Mouse (Mus musculus): ENCODE data around the gene Olfr1369-ps1. TPM values are rescaled to one million over a fixed set of nuclear protein-coding genes. Genes with fewer than 3 reads are reported as not detected.
A peak's percentile ranks its signal among the peaks of the same experiment; 100 is the strongest.
"Not testable (repeated sequence)": the region's sequence is repeated elsewhere in the genome, so short reads cannot be mapped to it uniquely, and the experiment has no call there.

Olfr1369-ps1 gene
- not detected in 2 replicates for polyA plus RNA-seq (2012; rRNA removed)

DNA sequence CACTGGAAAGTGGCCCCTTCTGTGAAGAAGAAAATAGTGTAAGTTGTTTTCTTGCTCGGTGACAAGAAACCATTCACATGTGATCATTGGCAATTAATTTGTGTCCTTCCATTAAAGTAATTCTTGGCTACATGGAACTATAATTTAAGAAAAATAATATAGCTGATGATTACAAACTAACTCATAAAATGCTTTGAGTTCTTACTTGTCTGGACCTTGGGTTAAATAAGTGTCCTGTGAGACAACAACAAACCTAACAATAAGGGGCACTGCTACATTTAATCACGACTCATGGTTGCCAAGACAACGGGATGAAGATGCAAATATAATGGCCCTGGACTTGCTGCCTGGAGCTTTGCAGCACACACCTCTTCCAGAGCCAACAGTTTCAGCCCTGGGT is at the start of gene Olfr1369-ps1:
Gene Olfr1369-ps1 (plus strand): TSS at position 301 of the 400 bp plus-strand sequence.
- DNase-seq (ENCODE audit: extremely low spot score in 1 of 2, low spot score in 1 of 2), result not testable (repeated sequence)

DNA sequence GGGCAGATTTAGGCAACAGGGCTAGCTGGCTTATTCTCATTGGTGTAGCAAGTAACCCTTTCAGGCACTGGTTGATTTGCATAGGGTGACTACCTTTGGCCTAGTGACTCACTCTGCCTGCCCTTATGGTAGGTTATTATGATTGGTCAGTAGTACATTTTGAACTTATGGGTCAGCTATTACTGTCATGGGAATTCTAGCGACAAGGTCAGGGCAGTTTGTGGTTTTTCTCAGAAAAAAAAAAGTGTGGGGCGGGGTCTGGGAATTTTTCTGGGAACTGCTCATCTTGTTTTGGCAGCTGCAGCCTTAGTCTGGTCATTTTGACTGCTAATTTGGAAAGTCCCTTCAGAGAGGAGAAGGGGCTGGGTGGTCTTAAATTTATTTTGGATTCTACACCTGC is 45.3 kb upstream of the Olfr1369-ps1 start:
- DNase-seq (ENCODE audit: extremely low spot score in 1 of 2, low spot score in 1 of 2), result no peak

DNA sequence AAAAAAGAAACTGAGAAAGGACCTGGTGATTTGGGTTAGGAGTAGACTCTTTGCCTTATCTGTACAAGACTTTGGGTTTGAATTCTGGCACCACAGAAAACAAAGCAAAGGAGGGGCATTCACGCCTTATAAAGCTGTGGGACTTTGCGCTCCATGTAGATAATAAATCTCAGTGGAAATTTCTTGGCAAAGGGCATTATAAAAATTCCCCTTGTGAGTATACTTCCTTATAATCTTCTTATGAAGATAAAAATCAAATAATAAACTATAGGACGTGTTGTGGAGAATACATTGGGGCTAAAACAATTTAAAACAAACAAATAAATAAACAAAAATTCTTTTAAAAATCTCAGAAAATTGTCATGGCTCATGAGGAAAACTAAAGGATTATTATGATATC is 36.4 kb upstream of the Olfr1369-ps1 start, which contains the start of gene Olfr1370:
Gene Olfr1370 (minus strand): TSS at position 101 of the 400 bp plus-strand sequence.
- no peak for DNase-seq (ENCODE audit: extremely low spot score in 1 of 2, low spot score in 1 of 2)

DNA sequence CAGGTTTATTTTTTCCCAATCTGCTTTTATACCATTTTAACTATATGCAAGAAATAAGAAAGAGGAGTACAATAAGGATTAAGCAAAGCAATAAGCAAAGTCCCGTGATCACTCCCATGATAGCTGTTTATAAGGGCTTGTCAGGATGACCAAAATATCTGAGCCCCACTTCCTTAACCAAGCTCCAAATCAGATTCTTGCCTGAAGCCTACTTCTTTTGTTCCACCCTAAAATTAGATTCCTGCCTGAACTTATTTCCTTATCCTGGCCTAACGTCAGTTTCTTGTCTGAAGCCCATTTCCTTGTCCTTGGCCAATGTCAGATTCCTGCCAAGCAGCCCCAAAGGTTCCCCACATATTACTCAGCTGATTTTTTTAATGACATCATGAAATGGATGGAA is 28.6 kb upstream of the Olfr1369-ps1 start:
- no peak for DNase-seq (ENCODE audit: extremely low spot score in 1 of 2, low spot score in 1 of 2)

DNA sequence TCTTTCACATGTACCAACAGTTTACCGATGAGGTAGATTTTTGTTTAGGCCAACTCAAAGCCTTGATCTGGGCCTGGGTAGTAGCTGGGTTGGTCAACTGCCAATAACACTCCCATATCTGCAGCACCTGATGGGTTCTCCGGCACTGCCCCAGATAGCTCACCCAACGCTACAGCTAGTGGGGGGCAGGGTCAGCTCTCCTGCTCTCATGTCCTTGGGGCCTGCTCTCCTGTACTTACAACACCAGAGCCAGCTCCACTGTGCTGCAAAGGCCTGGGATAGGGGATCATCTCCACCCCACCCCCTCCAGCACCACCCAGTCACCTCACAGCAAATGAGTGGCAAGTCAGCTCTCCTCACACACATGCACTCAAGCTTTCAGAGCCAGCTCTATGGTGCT is 1.5 kb upstream of the Olfr1369-ps1 start:
- DNase-seq (ENCODE audit: extremely low spot score in 1 of 2, low spot score in 1 of 2), result no peak

DNA sequence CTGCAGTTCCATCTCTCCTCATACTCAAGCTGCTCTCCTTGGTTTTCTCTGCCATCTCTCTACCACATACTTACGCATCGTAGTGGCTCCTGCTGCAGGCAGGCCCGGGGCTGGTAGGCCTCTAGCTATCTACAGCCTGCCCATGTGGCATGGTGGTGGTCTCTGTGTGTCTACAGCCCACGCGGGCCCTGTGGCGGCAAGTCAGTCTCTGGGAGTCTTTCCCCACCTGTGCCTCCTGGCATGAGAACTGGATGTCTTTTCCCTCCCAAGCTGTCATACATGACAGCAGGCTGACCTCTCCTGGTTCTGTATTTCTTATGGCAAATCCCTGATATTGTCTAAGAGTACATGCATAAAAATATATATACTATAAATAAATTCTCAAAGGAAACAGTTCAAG is 842 bp upstream of the Olfr1369-ps1 start:
- no peak for DNase-seq (ENCODE audit: extremely low spot score in 1 of 2, low spot score in 1 of 2)

DNA sequence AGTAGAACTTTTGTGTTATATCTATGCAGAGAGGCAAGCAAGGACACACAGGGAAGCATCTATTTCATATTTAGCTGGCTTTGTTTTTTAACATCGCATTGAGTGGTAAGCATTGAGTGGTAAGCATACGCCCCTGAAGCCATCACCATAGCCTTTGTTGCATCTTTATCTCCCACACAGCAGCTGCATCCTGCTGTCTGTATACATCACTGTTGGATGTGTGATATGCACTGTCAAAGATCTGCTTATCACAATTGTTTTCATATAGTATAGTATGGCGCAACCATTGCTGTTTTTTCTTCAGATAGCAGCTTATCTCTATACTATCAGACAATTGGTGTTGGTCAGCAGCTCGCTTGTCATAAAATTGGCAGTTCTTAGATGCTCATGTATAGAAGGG is 2.8 kb downstream of the Olfr1369-ps1 start:
- no peak for DNase-seq (ENCODE audit: extremely low spot score in 1 of 2, low spot score in 1 of 2)

DNA sequence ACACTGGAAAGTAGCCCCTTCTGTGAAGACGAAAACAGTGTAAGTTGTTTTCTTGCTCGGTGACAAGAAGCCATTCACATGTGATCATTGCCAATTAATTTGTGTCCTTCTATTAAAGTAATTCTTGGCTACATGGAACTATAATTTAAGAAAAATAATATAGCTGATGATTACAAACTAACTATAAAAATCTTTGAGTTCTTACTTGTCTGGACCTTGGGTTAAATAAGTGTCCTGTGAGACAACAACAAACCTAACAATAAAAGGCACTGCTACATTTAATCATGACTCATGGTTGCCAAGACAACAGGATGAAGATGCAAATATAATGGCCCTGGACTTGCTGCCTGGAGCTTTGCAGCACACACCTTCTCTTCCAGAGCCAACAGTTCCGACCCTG is 18.1 kb downstream of the Olfr1369-ps1 start, which contains the start of gene Olfr263:
Gene Olfr263 (plus strand): TSS at position 301 of the 400 bp plus-strand sequence.
- not testable (repeated sequence) for DNase-seq (ENCODE audit: extremely low spot score in 1 of 2, low spot score in 1 of 2)

DNA sequence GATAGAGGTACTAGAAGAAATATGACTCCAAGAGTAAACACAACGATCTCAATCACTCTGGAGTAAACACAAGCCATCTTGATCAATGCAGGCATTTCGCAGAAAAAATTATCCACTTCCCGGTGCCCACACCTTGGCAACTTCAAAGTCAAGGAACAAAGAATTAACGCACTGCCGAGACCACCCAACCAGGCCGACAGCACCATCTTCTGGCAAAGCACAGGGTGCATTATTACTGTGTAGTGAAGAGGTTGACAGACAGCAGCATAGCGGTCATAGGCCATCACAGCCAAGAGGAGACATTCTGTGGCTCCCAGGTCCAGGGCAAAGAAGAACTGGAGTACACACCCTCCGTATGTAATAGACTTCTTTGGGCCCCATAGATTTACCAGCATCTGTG is 31.1 kb downstream of the Olfr1369-ps1 start:
- DNase-seq (ENCODE audit: extremely low spot score in 1 of 2, low spot score in 1 of 2), result no peak

DNA sequence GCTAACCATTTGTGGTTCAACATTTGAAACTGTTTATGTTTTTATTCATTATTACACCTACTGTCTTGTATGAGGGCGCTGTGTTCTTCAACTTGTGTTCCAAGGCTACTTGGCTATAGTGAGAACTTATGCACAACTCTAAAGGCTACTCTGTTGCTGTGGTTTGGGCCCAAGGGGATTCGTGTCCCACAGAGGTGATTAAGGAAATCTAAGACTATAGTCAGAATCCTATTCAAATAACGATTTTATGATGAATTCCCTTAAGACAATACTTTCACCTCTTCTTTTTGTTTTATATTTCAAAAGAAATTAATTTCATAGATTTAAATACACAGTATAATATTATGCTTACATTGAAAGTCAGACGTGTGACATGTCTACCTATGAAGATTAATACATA is 34.5 kb downstream of the Olfr1369-ps1 start, which contains the start of gene Olfr1368:
Gene Olfr1368 (minus strand): TSS at position 101 of the 400 bp plus-strand sequence.
- DNase-seq (ENCODE audit: extremely low spot score in 1 of 2, low spot score in 1 of 2), result no peak

DNA sequence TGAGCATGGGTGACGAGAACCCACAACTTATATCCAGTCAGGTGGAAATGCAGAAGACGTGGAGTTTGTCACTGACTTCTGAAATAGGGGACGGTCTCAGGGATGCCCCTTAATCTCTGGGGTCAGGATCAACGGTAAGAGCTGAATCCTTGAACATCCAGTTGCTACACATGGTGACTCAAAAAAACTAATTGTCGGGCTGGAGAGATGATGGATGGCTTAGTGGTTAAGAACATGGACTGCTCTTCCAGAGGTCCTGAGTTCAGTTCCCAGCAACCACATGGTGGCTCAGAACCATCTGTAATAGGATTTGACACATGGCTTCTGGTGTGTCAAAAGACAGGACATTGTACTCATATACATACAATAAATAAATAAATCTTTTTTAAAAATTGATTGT is 44.6 kb downstream of the Olfr1369-ps1 start:
- no peak for DNase-seq (ENCODE audit: extremely low spot score in 1 of 2, low spot score in 1 of 2)

DNA sequence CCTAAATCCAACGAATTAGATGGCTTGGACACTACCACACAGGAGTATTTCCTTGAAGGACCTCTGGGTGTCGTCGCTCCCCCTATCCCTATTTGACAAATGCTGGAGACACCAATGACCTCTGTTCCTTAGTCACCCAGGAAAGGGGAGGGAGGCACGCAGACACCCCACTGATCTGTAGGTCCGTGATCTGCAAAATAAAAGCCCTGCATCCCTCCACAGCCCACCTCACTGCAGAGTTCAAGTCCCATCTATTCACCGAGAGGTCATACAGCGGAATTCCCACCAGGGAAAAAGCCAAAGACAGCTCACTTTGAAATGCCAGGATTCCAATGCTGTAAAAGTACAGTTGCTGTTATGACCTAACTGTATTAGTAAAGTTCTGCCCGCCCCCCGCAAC is 46.8 kb downstream of the Olfr1369-ps1 start:
- no peak for DNase-seq (ENCODE audit: extremely low spot score in 1 of 2, low spot score in 1 of 2)

DNA sequence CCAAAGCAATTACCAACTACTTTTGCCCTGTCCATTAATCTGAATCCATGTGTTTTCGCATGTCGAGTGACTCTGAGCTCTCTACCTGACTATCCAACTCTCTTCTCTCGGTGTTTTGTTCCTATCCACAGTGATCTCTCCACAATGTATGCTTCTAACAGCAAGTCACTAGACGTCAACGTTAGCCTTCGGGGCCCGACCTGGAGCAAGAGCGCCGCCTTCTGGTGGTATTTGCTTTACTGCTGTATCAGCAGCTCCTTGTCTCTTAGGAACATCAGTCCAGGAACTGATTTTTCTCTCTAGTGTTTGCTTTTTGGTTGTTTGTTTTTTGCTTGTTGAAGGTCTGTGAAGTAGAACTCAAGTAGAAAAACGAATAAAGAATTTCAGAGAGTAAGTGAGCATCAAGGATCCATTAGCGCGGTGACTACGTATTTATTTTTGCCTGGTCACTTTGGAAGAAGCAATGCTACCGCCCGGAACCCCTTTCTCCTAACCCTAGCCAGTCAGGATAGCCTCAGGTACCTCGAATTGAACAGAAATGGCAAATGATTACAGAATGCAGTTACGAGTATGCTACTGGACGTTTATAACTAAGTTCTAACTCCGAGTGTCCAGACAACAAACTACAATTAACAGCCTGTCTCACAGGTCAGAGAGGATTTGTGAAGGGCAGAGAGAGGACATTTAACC is 47.6 kb downstream of the Olfr1369-ps1 start:
- DNase-seq (ENCODE audit: extremely low spot score in 1 of 2, low spot score in 1 of 2), result peak in 1 of 2 experiments; percentile 95

DNA sequence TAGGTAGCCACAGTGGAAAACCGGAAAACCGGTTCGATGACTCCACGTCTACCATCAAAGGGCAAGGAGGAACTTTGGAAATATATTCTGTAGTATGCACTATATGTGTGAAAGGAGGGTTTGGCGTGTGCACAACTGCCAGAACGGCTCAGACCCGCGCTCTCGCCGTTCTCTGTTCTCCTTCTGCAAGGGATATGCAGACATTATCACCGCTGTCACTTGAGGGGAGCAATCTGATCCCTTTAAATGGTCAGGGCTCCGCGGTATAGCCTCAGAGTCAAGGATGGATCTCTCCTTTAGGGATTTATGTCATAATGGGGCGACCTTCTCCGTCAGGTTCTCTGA is 48.2 kb downstream of the Olfr1369-ps1 start:
- peak in 1 of 2 experiments; percentile 19 for DNase-seq (ENCODE audit: extremely low spot score in 1 of 2, low spot score in 1 of 2)

DNA sequence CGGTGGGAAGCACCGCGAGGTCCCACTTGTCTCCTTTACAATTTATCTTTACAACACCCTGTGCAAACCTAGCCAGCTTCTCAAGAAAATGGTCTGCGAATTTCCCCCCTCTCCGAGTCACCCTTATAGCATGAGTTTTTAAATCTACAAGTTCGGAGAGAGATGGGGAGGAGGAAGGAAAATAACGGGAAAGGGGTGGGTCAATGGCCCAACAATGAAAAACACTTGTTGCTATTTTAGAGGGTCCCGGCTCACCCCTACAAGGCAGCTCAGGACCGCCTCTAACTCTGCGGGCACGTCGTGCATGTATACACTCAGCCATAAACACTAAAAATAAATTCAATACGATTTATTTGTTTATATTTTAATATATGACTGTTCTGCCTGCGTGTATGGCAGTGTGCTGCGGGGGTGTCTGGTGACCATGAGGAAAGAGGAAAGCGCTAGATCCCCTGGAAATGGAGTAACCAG is 48.8 kb downstream of the Olfr1369-ps1 start:
- no peak for DNase-seq (ENCODE audit: extremely low spot score in 1 of 2, low spot score in 1 of 2)

DNA sequence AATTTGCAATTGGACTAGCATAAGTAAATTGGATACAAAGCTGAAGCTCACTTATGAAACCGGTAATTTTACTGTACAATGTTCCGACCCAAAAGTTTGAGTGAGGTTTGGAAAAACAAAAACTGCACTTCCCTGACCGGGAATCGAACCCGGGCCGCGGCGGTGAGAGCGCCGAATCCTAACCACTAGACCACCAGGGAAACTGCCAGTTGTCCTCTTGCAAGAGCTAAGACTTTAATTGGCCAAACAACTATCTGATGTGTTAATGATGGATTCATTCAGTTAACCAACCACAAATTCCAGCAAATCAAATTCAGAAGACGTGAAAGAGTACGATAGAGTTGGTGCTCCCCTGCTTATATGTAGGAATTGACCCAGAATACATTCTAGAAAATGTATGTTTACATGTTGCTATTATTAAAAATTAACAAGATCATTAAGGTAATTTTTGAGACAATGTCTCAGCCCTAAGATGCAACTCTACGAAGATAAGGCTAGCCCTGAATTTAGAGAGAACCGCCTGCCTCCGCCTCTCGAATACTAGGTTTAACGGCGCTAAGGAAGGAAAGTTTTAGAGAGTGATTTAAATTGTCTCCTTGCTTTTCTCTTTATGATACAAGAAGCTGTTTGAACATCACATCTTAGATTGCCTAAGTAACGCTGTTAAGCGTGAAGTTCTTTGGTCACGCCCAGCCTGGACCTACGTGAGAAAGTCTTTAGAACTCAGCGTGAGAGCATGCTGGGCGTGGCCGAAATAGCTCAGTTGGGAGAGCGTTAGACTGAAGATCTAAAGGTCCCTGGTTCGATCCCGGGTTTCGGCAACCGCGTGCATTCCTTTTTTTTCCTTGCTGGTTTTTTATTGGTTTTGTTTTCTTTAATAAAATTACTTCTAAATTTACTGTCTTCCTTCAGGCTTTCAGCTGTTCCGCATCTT is 49.6 kb downstream of the Olfr1369-ps1 start:
- DNase-seq (ENCODE audit: extremely low spot score in 1 of 2, low spot score in 1 of 2), result peak in 1 of 2 experiments; percentile 98

DNA sequence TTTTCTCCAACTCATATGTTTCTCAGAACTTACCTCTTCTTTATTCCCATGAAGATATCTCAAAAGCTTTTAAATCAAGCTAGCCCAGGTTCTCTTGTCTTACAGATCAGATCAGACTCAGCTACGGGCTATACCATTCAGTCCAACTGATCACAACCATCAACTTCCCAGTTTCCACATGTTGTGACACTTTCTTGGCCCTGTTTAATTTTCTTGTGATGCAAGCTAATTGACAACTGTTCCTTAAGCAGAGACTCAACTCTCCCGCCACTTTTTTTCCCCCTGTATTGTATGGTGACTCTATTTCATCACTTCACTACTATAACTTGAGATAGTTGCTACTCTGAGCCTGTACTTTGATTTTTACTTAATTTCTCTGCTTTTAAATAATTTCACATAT is 50.3 kb downstream of the Olfr1369-ps1 start:
- DNase-seq (ENCODE audit: extremely low spot score in 1 of 2, low spot score in 1 of 2), result no peak

DNA sequence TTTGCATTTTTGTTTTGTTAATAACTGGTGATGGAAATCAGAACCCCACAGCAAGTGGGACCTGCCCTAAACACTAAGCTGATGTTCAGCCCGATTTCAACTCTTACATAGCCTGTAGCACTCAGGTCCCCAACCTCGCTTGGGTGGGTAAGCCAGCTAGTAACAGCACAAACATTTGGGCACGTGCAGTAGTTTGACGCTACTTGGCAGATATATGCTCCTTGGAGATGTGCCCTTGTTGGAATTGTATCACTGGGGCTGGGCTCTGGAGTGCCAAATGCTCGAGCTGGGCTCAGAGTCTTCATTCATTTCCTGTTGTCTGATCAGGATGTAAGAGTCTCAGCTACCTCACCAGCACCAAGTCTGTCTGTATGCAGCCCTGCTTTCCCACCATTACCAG is 51.3 kb downstream of the Olfr1369-ps1 start:
- DNase-seq (ENCODE audit: extremely low spot score in 1 of 2, low spot score in 1 of 2), result no peak

DNA sequence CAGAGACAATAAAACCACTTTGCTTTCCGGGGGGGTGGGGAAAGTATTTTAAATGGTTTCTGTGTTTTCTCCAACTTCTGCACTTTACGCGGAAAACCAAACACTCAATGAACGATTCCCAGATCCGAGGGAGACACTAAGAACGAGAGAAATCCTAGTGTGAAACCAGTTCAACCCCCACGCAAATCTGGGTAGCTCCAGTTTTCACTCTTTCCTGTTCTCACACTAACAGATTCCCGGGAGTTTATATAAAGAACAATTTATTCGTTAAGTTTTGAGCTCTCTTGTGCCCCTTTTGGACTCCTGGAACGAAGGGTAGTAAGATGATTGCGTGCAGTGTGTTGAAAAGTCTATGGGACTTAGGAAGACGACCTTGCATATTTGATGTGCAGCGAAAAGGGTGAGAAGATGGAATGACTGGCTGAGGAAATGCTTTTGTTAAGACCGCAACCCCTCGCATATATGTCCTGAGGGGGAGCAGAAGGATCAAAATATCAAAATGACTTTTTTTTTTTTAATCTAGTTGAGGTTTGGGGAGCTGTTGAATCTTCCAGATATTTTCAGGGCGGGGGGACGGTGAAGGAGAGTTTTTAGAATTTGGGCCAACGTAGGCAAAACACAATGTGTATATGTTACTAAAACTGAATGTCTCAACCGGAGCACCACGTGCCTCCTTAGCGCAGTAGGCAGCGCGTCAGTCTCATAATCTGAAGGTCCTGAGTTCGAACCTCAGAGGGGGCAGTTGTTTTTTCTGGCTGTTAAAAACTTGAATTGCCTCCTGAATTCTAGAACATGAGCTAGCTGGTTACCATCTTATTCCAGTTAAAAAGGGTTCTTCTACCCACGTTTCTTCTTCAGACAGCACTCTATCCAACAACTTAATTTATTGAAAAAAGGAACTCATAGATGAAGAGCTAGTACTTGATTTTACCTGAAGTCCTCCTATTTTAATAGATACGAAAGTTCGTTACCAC is 55.9 kb downstream of the Olfr1369-ps1 start:
- DNase-seq (ENCODE audit: extremely low spot score in 1 of 2, low spot score in 1 of 2), result peak in 1 of 2 experiments; percentile 94

DNA sequence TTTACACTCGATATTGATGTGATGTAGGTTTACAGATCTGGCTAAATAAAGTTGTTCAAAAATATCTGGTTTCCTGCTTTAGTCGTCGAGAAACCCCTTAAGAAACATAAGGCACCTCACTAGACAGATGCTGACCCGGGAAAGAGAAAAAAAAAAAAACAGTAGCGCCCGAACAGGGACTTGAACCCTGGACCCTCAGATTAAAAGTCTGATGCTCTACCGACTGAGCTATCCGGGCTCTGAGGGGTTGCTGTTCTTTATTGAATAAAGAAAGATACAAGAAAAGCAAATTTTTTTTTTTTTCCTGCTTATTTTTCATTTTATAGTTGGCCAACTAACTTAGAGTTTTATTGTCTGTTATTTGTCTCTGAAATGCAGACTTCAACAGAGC is 56.6 kb downstream of the Olfr1369-ps1 start:
- peak in 1 of 2 experiments; percentile 58 for DNase-seq (ENCODE audit: extremely low spot score in 1 of 2, low spot score in 1 of 2)

Data from frontal cortex, adult 2 months (tissue).